Mouse (Mus musculus) intestine, embryonic 14.5 days (tissue): ENCODE measurements around the gene Zfyve1. TPM values are rescaled to one million over a fixed set of nuclear protein-coding genes. Genes with fewer than 3 reads are reported as not detected.
A peak's percentile ranks its signal among the peaks of the same experiment; 100 is the strongest.

Source experiments
- ATAC-seq: fragments of 200-750 bp; cut with Nextera tagmentation; replicated peaks from 2 replicates; pipeline ENCODE4 v1.8.0; 2017; ENCODE audit warnings: low read depth, moderate number of reproducible peaks, moderate TSS enrichment, moderate library complexity; ENCODE audit not compliant: low FRiP score, low TSS enrichment
- DNase-seq: peaks from one replicate; pipeline ENCODE4 v3.0.0-alpha.2; 2018; ENCODE audit warnings: low spot score
- H3K27ac ChIP-seq: fragments of 300-500 bp; sonication (generic); 2 replicates; pipeline ENCODE4 v1.5.1; 2014; ENCODE audit warnings: low read depth, mild to moderate bottlenecking, control low read depth
- H3K27me3 ChIP-seq: fragments of 300-500 bp; sonication (generic); replicated peaks from 2 replicates; pipeline ENCODE4 v1.6.1; 2014; ENCODE audit warnings: low read length, control low read depth; ENCODE audit not compliant: control insufficient read depth, insufficient read depth
- H3K36me3 ChIP-seq: fragments of 300-500 bp; sonication (generic); 2 replicates; pipeline ENCODE4 v1.6.1; 2014; ENCODE audit warnings: low read length, control low read depth; ENCODE audit not compliant: control insufficient read depth, insufficient read depth
- H3K4me1 ChIP-seq: fragments of 300-500 bp; sonication (generic); replicated peaks from 2 replicates; pipeline ENCODE4 v1.6.1; 2014; ENCODE audit warnings: low read length, control low read depth, mixed read lengths; ENCODE audit not compliant: control insufficient read depth, insufficient read depth
- H3K4me2 ChIP-seq: fragments of 300-500 bp; sonication (generic); 2 replicates; pipeline ENCODE4 v1.6.1; 2014; ENCODE audit warnings: low read length
- H3K4me3 ChIP-seq: fragments of 300-500 bp; sonication (generic); 2 replicates; pipeline ENCODE4 v1.5.1; 2014; ENCODE audit warnings: low read depth, low read length, control low read depth, mixed read lengths
- H3K9ac ChIP-seq: fragments of 300-500 bp; sonication (generic); 2 replicates; pipeline ENCODE4 v1.6.1; 2014; ENCODE audit warnings: mild to moderate bottlenecking, low read length
- H3K9me3 ChIP-seq: fragments of 300-500 bp; sonication (generic); 2 replicates; pipeline ENCODE4 v1.6.1; 2016; ENCODE audit warnings: low read length, control low read depth; ENCODE audit not compliant: control insufficient read depth
- WGBS: fragments of 180-500 bp; shearing (Covaris S2); extraction: QIAGEN DNeasy Blood & Tissue Kit; methylation state at CpG from one replicate; pipeline ENCODE4 v1.1.7; 2014; 5-methylcytosine and 5-hydroxymethylcytosine counted together
- polyA plus RNA-seq: library from polyadenylated mRNA; unstranded; fragments of >200 nt; fragmentation: Nextera tagmentation; extraction: Ambion mirVana; gene quantifications from 2 replicates; pipeline ENCODE4 v1.2.1, GENCODE M21; 2014

Gene Zfyve1
- polyA plus RNA-seq, 1 experiment from 2014 or later: 14.0 TPM

DNA sequence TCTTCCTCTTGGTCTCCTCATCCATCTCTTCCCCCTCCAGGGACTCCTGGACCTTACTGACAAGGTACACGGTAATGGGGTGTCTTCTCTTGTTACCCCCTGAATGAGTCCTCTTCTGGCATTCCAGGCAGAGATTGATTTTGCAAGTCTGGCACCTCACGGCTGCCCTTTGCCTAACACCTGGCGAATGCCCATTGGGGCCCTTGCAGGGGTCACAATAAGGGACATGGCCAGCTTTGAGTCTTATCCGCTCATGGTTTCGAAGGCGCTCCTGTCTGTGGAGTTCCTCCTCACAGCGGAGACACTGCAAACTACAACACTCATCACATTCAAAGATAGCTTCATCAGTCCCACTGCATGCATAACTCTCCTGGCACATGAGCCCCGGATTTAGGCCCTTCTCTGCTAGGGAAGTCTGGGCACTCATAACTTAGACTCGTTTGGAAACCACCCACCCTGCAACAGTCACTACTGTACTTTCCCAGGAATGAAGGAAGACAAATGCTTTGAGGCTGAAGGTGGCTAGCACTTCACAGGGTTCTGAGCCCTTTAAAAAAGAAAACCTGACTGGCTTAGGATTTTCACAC lies 2.5 kb downstream of the Zfyve1 start:
- ATAC-seq (no peak), DNase-seq (no peak)
- H3K9ac ChIP-seq: no peak overlapping the region
- H3K9me3 ChIP-seq: no peaks in the 10 kb centered on the region
- peaks cover 5% of the 10 kb centered on the region; the same call in 1 of the 2 replicates for H3K4me1 ChIP-seq
- H3K4me3 ChIP-seq: no peak overlapping the region
- no peaks in the 10 kb centered on the region for H3K27me3 ChIP-seq
- 87% methylated on average over 9 of the region's 9 CpGs for WGBS
- no peak overlapping the region for H3K4me2 ChIP-seq
- H3K27ac ChIP-seq: no peak overlapping the region
- H3K36me3 ChIP-seq: peaks cover 44% of the 10 kb centered on the region

DNA sequence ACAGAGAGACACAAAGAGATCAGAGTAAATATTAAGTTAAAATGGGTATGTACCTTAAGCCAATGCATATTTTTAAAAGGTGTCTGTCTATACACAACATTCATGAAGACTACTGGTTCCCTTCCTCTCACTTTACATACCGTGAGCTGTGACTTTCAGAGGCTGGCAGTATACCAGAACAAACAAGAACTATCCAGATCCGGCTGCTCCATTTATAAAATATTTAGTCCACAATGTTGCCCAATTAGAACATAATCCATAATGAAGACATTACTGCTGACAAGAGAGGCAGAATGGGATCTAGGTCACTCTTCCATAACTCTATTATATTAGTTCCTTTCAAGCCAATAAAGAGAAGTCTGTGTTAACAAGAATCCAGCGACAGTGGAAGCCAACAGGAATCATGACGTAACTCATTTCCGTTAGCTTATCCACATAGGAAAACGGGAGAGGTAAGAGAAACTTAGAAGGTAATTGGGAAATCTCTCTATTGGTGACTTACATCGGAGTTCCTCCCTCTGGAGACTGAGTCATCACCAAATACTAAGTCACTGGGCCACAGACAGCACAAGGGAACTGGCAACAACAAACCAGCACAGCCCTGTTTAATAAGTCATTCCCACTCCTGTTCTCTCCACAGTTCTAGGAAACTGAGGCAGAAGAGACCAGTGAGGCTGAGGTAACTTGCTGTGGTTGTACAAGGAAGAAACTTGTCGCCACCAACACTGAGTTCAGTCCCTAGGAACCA lies 5.1 kb downstream of the Zfyve1 start:
- no peak overlapping the region for H3K4me2 ChIP-seq
- peaks cover 5% of the 10 kb centered on the region; the same call in 1 of the 2 replicates for H3K4me1 ChIP-seq
- peaks cover 68% of the 10 kb centered on the region for H3K36me3 ChIP-seq
- 90% methylated on average over 8 of the region's 8 CpGs for WGBS
- H3K27ac ChIP-seq: no peak overlapping the region
- no peak overlapping the region for H3K4me3 ChIP-seq
- no peaks in the 10 kb centered on the region for H3K9me3 ChIP-seq
- no peak overlapping the region for H3K9ac ChIP-seq
- no peaks in the 10 kb centered on the region for H3K27me3 ChIP-seq
- DNase-seq: no peak
- ATAC-seq: no peak

DNA sequence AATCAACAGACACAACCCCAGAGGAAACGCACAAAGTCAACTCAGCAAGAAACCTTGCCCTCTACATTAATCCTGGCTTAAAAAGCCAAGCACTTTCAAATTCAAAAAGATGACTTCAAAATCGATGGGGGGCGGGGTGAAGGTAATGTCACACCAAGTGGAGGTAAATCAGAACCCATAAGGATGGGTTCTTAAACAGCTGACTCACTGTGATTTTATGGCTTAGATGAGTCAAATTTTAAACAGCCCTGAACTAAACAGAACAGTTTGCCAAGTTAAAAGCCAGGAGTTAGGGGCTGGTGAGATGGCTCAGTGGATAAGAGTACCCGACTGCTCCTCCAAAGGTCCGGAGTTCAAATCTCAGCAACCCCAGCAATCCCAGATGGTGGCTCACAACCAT lies 10.4 kb downstream of the Zfyve1 start:
- H3K4me1 ChIP-seq: no peaks in the 10 kb centered on the region

DNA sequence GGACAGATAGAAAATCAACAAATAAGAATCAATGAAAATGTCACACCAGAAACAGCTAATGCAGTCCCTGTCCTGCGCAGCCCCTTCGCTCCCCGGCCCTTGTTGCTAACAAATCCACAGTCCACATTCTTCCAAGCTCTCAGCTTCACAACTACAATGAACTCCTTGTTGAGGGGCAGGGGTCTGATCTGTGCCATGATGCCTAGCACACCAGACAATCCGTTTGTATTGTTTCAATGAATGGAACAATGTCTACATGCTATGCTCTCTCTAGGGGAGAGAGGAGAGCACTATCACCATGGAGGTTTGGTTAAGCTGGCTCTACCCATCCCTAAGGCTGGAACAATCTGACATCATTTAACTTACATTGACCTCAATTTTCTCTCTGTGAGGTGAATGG lies 14.3 kb downstream of the Zfyve1 start:
- no peak overlapping the region for H3K4me3 ChIP-seq
- H3K9me3 ChIP-seq: no peaks in the 10 kb centered on the region
- 82% methylated on average over 4 of the region's 4 CpGs for WGBS
- peaks cover 23% of the 10 kb centered on the region for H3K36me3 ChIP-seq
- 0 out of 2 replicates have a peak, but pooled peaks cover 3% of the 10 kb centered on the region for H3K4me1 ChIP-seq
- ATAC-seq (no peak), DNase-seq (no peak)
- no peaks in the 10 kb centered on the region for H3K27me3 ChIP-seq
- no peak overlapping the region for H3K4me2 ChIP-seq
- no peak overlapping the region for H3K27ac ChIP-seq
- H3K9ac ChIP-seq: no peak overlapping the region

More for the DNA sequence above, 10.4 kb downstream of the Zfyve1 start:
- H3K4me2 ChIP-seq: no peak overlapping the region
- 93% methylated on average over 5 of the region's 5 CpGs for WGBS
- no peaks in the 10 kb centered on the region for H3K27me3 ChIP-seq
- ATAC-seq (no peak), DNase-seq (no peak)
- no peak overlapping the region for H3K27ac ChIP-seq
- no peaks in the 10 kb centered on the region for H3K9me3 ChIP-seq
- H3K36me3 ChIP-seq: peaks cover 53% of the 10 kb centered on the region
- no peak overlapping the region for H3K9ac ChIP-seq
- no peak overlapping the region for H3K4me3 ChIP-seq

DNA sequence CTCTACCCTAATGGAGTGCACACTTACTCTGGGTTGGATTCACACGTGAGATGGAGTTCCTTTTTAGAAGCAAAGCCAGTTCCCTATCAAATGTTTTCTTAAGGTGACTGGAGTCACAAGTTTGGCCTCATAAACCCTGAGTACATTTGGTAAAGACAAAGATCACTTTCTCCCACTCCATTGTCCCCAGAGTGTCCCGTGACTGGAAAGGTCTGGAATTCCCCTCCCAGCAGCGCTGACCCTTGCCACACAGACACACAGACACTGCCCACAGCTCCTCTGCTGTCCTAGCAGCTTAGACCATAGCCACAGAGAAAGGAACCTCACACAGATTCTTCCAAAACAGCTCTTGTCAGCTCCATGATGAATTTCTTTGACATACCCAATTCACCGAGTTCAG lies 14.9 kb downstream of the Zfyve1 start:
- 62% methylated on average over 4 of the region's 4 CpGs for WGBS
- H3K4me2 ChIP-seq: no peak overlapping the region
- no peak for DNase-seq
- H3K4me1 ChIP-seq: 0 out of 2 replicates have a peak, but pooled peaks cover 3% of the 10 kb centered on the region
- no peaks in the 10 kb centered on the region for H3K9me3 ChIP-seq
- H3K27me3 ChIP-seq: no peaks in the 10 kb centered on the region
- no peak for ATAC-seq
- H3K4me3 ChIP-seq: no peak overlapping the region
- H3K27ac ChIP-seq: no peak overlapping the region
- peaks cover 17% of the 10 kb centered on the region; the same call in 1 of the 2 replicates for H3K36me3 ChIP-seq
- H3K9ac ChIP-seq: no peak overlapping the region

DNA sequence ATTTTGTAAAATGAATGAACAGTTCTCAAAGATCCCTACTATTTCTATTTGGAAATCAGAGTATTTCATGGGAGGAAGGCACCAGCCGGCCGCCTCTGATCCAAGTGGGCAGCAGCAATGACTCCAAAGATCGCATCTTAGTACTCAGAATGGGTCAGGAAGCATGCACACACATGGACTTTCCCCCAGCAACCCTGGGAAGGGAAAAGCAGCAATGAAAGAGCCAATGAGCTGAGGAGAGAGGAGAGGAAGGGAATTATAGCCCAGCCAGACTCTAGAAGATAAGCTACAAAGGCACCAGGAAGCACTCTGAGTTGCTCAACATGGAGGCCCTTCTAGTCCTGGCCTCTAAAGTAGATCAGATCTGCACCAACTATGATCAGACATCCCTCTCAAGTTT lies 16.7 kb downstream of the Zfyve1 start:
- Histone ChIP-seq H3K9ac (no peak overlapping the region), H3K4me2 (no peak overlapping the region), H3K4me3 (no peak overlapping the region), H3K27me3 (no peaks in the 10 kb centered on the region), H3K36me3 (peaks cover 14% of the 10 kb centered on the region), H3K4me1 (0 out of 2 replicates have a peak, but pooled peaks cover 3% of the 10 kb centered on the region), H3K27ac (no peak overlapping the region), H3K9me3 (no peaks in the 10 kb centered on the region)
- ATAC-seq (0 out of 2 replicates have a peak, but pooled peaks have one; percentile 16), DNase-seq (no peak)
- 90% methylated on average over 3 of the region's 3 CpGs for WGBS

DNA sequence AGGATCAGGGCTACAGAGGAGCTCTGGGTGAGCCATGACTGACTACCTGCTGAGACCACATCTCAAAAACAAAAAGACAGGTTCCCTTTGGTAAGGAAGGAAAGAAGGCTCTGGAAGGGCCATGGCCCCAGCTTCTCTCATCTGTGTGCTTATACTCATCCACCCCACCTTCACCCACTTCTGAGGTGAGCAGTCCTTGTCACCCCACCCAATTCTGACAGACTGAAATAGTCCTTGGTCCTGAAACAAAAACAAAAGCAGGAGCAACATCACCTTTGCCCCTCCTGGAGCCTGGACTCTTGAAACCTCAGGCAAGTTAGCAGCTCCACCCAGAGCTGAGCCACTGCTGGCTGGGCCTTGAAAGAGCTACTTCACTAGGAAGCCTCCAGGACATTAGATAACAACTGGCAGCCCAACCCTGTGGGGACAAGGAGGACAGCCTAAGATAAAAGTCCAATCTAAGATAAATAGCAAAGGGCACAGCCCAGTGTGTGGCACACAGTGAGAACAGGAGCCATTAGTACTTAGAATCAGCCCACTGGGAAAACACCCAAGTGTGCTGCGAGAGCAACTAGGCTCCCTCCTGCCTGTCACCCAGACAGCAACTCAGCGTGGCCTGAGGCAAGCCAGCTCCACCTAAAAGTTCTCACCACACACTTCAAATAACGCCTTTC lies 18.0 kb downstream of the Zfyve1 start:
- H3K36me3 ChIP-seq: peaks cover 24% of the 10 kb centered on the region
- H3K27me3 ChIP-seq: no peaks in the 10 kb centered on the region
- WGBS: 45% methylated on average over 3 of the region's 3 CpGs
- ATAC-seq: peak; percentile 76
- H3K9me3 ChIP-seq: no peaks in the 10 kb centered on the region
- no peak for DNase-seq
- peak overlapping the region; percentile 52; the same call in 1 of the 2 replicates for H3K27ac ChIP-seq
- no peak overlapping the region for H3K4me3 ChIP-seq
- no peak overlapping the region for H3K9ac ChIP-seq
- H3K4me1 ChIP-seq: 0 out of 2 replicates have a peak, but pooled peaks cover 3% of the 10 kb centered on the region
- no peak overlapping the region for H3K4me2 ChIP-seq

DNA sequence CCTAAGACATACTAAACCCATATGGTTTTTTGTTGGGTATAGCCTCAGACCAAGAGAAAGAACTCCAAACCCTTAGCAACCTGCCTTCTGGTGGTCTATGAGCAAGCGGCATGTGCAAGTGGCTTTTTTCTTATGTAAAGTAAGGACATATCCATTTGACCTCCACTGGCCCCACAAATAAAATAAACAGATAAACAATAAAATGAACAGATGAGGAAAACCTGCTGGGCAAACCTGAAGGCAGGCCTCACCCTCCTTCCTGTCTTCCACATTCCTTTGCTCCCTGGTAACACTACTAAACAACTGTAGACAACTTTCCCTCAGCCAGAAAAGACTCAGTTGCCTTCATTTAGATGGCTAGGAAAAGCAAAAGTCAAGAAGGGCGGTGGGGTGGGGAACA lies 18.7 kb downstream of the Zfyve1 start:
- no peak overlapping the region for H3K4me2 ChIP-seq
- peaks cover 21% of the 10 kb centered on the region for H3K36me3 ChIP-seq
- H3K9me3 ChIP-seq: no peaks in the 10 kb centered on the region
- no peaks in the 10 kb centered on the region for H3K27me3 ChIP-seq
- H3K4me1 ChIP-seq: 0 out of 2 replicates have a peak, but pooled peaks cover 3% of the 10 kb centered on the region
- DNase-seq: no peak
- no peak overlapping the region for H3K9ac ChIP-seq
- no peak for ATAC-seq
- no peak overlapping the region for H3K4me3 ChIP-seq
- 81% methylated on average over 2 of the region's 2 CpGs for WGBS
- H3K27ac ChIP-seq: peak overlapping the region; percentile 8; the same call in 1 of the 2 replicates
